Mouse (Mus musculus): ENCODE measurements around the gene Slc25a21. TPM values are rescaled to one million over a fixed set of nuclear protein-coding genes. Genes with fewer than 3 reads are reported as not detected.
A peak's percentile ranks its signal among the peaks of the same experiment; 100 is the strongest.

Slc25a21 gene
- total RNA-seq, 2 experiments from 2014 or later = 0.56 to 0.77 TPM

- DNase-seq (ENCODE audit: extremely low spot score in 1 of 2, low spot score in 2 of 2) = no peak
- intact Hi-C loops (cut with DNase I) = loop anchor here (5.0 kb wide), 2 partner anchors 163 to 837 kb away; partner anchors contain the start of gene Nkx2-1
Measured at GRCm38 (mm10) chr12:56699915-56700900, 497.1 kb downstream of the Slc25a21 start.

- no peak for DNase-seq (ENCODE audit: extremely low spot score in 1 of 2, low spot score in 2 of 2)
- intact Hi-C loops (cut with DNase I) = loop anchor here (5.0 kb wide), 2 partner anchors 162 to 838 kb away; partner anchors contain the start of gene Nkx2-1
Measured at GRCm38 (mm10) chr12:56699351-56699750, 497.9 kb downstream of the Slc25a21 start.

DNA sequence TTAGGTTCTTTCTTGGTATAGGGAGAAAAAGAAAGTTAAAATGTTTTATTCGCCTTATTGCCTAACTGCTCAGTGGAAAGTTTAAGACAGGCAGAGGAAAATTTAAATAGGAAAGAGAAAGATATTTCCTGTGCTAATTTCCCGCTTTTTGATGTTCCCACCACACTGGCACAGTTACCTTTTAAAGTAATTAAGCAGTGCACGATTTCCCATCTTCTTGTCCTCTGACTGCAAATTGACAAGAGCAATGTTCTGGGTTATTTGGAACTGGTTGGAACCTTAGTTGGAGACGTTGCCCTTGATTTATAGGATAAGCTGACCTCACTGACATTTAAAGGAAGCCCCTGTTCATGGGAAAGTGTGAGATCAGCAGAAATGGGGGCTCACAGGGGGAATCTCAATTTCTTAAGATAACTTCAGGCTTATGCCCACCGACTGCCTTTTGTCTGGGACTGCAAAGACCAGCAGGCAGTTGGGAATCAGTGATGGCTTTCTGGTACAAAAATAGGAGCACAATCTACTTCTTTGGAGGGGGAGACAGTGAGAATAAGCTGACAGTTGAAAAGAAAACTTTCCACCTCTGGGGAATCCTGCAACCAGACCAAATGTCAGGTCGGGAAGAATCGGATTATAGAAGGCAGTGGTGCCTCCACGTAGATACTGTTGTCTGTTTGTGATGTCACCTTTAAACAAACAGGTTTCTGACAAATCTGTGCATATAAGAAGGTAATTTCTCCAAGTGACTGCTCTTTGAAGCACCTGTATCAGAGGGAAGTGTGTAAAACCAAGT is 498.9 kb downstream of the Slc25a21 start:
- no peak for DNase-seq (ENCODE audit: extremely low spot score in 1 of 2, low spot score in 2 of 2)
- intact Hi-C loops (cut with DNase I) = loop anchor here (5.0 kb wide), 2 partner anchors 161 to 839 kb away; partner anchors contain the start of gene Nkx2-1

DNA sequence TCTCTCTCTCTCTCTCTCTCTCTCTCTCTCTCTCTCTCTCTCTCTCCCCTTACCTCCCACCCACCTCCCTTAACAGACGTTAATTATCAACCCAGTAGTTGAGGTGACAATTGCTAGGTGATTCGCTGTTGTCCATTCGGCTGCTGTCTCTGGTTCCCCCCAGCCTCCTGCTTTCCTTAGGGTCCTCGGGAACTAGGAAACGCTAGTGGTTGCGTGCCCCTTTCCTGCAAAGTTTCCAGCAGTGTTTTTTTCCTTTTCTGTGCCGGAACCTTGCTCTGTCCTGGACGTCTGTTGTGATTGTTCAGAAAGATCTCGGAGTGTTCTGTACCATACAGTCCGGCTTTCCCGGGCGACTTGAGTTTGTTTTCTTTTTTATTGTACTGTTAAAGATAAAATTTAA is 499.5 kb downstream of the Slc25a21 start:
- no peak for DNase-seq (ENCODE audit: extremely low spot score in 1 of 2, low spot score in 2 of 2)
- intact Hi-C loops (cut with DNase I) = loop anchor here (5.0 kb wide), 2 partner anchors 160 to 840 kb away; partner anchors contain the start of gene Nkx2-1

GRCm38 (mm10) chr12:56697011-56697740 is 500.1 kb downstream of the Slc25a21 start:
- DNase-seq (ENCODE audit: extremely low spot score in 1 of 2, low spot score in 2 of 2) = no peak
- intact Hi-C loops (cut with DNase I) = loop anchor here (5.0 kb wide), 2 partner anchors 160 to 840 kb away; partner anchors contain the start of gene Nkx2-1

DNA sequence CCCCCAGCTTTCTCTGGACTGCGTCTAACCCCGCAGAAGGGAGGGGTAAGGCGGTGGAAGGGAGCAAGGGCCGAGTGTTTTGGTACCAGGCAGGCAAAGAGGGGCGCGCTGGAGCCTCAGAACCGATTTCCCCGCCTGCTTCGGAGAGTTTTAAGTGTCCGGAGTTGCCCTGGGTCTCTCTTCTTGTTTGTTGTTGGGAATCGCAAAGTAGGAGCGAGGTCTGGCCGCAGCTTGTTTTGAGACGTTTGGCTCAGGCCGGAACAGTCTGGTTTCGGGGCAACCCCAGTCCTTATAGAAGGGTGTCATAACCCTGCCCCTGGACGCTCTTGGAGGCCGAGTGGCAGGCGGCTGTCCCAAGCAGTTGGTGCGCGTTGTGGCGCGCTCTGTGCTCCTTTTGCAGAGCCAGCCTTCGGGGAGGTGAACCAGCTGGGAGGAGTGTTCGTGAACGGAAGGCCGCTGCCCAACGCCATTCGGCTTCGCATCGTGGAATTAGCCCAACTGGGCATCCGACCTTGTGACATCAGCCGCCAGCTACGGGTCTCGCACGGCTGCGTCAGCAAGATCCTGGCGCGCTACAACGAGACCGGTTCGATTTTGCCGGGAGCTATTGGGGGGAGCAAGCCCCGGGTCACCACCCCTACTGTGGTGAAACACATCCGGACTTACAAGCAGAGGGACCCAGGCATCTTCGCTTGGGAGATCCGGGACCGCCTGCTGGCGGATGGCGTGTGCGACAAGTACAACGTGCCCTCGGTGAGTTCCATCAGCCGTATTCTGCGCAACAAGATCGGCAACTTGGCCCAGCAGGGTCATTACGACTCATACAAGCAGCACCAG is 500.9 kb downstream of the Slc25a21 start:
- intact Hi-C loops (cut with DNase I) = loop anchor here (5.0 kb wide), 2 partner anchors 159 to 841 kb away; partner anchors contain the start of gene Nkx2-1
- no peak for DNase-seq (ENCODE audit: extremely low spot score in 1 of 2, low spot score in 2 of 2)

- peak in 1 of 2 experiments; percentile 46 for DNase-seq (ENCODE audit: extremely low spot score in 1 of 2, low spot score in 2 of 2)
Measured at GRCm38 (mm10) chr12:56695358-56696173, 501.7 kb downstream of the Slc25a21 start.

DNA sequence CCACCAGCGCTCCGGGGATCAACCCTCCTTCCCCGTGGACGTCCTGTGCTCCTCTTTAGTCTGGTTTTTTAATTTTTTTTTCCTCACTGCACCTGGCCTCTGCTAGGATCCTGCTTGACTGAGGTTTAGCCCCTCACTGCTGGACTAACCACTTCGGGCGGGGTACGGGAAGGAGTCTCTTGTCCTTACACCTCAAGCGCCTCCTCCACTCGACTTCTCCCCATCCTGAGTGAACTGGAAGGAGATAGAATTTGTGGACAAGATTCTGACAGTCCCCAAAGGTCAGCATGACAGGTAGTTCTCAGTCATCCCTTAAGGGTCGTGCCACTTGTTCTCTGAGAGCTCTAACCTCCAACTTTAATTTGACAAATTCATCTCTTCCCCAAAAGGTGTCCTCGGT is 502.3 kb downstream of the Slc25a21 start:
- intact Hi-C loops (cut with DNase I) = loop anchor here (5.0 kb wide), 3 partner anchors 158 to 842 kb away; partner anchors contain the start of gene Nkx2-1
- DNase-seq (ENCODE audit: extremely low spot score in 1 of 2, low spot score in 2 of 2) = no peak

More at GRCm38 (mm10) chr12:56695358-56696173, 501.7 kb downstream of the Slc25a21 start:
- intact Hi-C loops (cut with DNase I) = loop anchor here (5.0 kb wide), 2 partner anchors 158 to 842 kb away; partner anchors contain the start of gene Nkx2-1

- intact Hi-C loops (cut with DNase I) = loop anchor here (5.0 kb wide), 1 partner anchor 172 kb away; no protein-coding TSS in a partner anchor
- DNase-seq (ENCODE audit: extremely low spot score in 1 of 2, low spot score in 2 of 2) = no peak
Measured at GRCm38 (mm10) chr12:56694361-56694760, 502.9 kb downstream of the Slc25a21 start.

GRCm38 (mm10) chr12:56693411-56694098 is 503.7 kb downstream of the Slc25a21 start:
- intact Hi-C loops (cut with DNase I) = loop anchor here (5.0 kb wide), 1 partner anchor 171 kb away; no protein-coding TSS in a partner anchor
- DNase-seq (ENCODE audit: extremely low spot score in 1 of 2, low spot score in 2 of 2) = no peak

DNA sequence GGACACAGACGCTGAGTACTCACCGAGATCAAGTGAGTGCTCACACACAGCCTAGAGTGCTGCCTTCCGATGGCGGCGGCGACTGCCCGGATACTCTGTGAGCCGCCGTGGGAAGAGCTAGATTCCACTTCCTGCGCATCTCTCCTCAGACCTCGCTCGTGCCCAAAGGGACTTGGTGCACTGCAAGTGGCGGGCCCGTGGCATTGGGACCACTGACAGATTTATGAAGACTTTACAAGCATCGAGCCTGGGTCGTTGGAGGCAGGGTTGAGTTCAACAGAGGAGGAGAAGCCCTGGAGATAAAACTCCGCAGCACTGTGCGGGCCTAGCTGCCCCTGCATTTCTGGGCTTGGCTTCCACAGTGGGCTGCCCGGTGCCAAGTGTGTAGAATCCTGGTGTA is 504.7 kb downstream of the Slc25a21 start:
- DNase-seq (ENCODE audit: extremely low spot score in 1 of 2, low spot score in 2 of 2) = no peak
- intact Hi-C loops (cut with DNase I) = loop anchor here (5.0 kb wide), 1 partner anchor 170 kb away; no protein-coding TSS in a partner anchor

DNA sequence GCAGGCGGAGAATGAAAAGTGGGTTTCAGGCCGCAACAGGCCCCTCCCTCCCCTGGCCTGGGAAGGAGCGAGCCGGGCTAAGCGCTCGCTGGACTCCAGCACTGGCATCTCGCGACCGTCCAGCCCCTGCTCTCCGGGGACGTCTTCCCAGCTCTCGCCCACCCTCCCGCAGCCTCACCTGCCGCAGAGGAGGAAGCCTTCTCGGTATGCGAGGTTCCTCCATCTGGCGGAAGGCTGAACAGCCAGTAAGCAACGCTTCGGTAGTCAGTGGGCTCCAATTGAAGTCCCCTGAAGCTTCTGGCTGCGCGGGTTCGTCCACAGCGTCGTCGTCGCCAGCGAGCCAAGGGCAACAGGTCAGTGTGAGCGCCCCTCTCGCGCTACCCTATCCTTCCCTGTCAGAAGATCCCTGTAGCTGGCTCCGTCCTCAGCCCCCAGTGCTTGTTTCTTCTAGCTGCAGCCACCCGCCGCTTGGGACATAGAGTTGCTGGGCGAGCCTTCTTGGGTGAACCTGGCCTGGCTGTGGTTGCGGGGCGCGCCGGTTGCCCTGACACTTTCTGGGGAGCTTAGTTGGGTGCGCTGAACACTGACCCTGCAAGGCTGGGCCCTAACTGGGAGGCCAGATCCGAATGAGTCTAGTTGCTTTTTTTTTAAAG is 505.7 kb downstream of the Slc25a21 start, which contains the start of gene Pax9:
Pax9 (plus strand) TSS at position 341 of the 653 bp plus-strand sequence.
- intact Hi-C loops (cut with DNase I) = loop anchor here (5.0 kb wide), 1 partner anchor 169 kb away; no protein-coding TSS in a partner anchor
- DNase-seq (ENCODE audit: extremely low spot score in 1 of 2, low spot score in 2 of 2) = no peak

GRCm38 (mm10) chr12:56691001-56691400 is 506.3 kb downstream of the Slc25a21 start:
- intact Hi-C loops (cut with DNase I) = loop anchor here (5.0 kb wide), 1 partner anchor 169 kb away; no protein-coding TSS in a partner anchor
- DNase-seq (ENCODE audit: extremely low spot score in 1 of 2, low spot score in 2 of 2) = no peak

GRCm38 (mm10) chr12:56690366-56690765 is 506.9 kb downstream of the Slc25a21 start:
- intact Hi-C loops (cut with DNase I) = loop anchor here (5.0 kb wide), 1 partner anchor 168 kb away; no protein-coding TSS in a partner anchor
- DNase-seq (ENCODE audit: extremely low spot score in 1 of 2, low spot score in 2 of 2) = no peak

DNA sequence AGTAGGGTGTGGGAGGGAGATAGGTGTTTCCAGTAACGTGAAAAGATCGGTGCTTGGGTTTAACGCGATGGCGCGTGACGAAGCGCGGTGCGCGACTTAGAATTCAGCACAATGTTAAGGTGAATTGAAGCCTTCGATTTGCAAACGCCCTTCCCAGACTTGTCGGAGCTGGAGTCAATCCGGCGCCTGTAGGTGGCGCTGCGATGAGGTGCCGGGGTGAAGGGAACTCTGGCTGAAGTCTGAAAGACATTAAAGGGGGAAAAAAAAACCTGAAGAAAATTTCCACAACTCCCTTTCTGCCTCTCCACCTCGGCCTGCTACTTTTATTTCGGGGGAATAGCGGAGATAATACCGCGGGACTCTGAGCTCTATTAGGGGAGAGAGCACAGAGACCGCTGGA is 507.5 kb downstream of the Slc25a21 start:
- intact Hi-C loops (cut with DNase I) = loop anchor here (5.0 kb wide), 2 partner anchors 77 to 167 kb away; partner anchors contain the start of gene Nkx2-9
- no peak for DNase-seq (ENCODE audit: extremely low spot score in 1 of 2, low spot score in 2 of 2)
